Mouse (Mus musculus) fat pad, adult 2 months (tissue): Measurements from ENCODE around the gene Gpr180.
"Not testable (repeated sequence)": the region's sequence is repeated elsewhere in the genome, so short reads cannot be mapped to it uniquely, and the experiment has no call there.

ENCODE experiments used
- DNase-seq: peaks from one replicate; pipeline ENCODE4 v3.0.0-alpha.2; 2011; ENCODE audit warnings: low read depth, low spot score; ENCODE audit errors: extremely low read depth

Gpr180 gene

GRCm38 (mm10) chr14:118136744-118137452, at the start of gene Gpr180:
Gpr180 (plus strand) TSS chr14:118137158.
- DNase-seq: peak; percentile 28

- DNase-seq: no peak
These were observed 48.3 kb upstream of the Gpr180 start for GRCm38 (mm10) chr14:118088437-118089207.

GRCm38 (mm10) chr14:118089215-118089805, 47.6 kb upstream of the Gpr180 start:
- no peak for DNase-seq

GRCm38 (mm10) chr14:118089806-118090392, 47.1 kb upstream of the Gpr180 start:
- DNase-seq: no peak

- no peak for DNase-seq
These were observed 38.7 kb upstream of the Gpr180 start for GRCm38 (mm10) chr14:118098265-118098664.

GRCm38 (mm10) chr14:118101227-118101990, 35.5 kb upstream of the Gpr180 start:
- no peak for DNase-seq

GRCm38 (mm10) chr14:118107479-118107878, 29.5 kb upstream of the Gpr180 start:
- not testable (repeated sequence) for DNase-seq

GRCm38 (mm10) chr14:118113116-118113515, 23.8 kb upstream of the Gpr180 start:
- no peak for DNase-seq

- no peak for DNase-seq
These were observed 12.8 kb upstream of the Gpr180 start for GRCm38 (mm10) chr14:118124129-118124528.

GRCm38 (mm10) chr14:118124771-118125170, 12.2 kb upstream of the Gpr180 start:
- DNase-seq: no peak

GRCm38 (mm10) chr14:118126301-118126700, 10.7 kb upstream of the Gpr180 start:
- DNase-seq: no peak

GRCm38 (mm10) chr14:118131472-118131871, 5.5 kb upstream of the Gpr180 start:
- no peak for DNase-seq

GRCm38 (mm10) chr14:118131931-118132641, 4.9 kb upstream of the Gpr180 start:
- DNase-seq: no peak

- DNase-seq: peak; percentile 68
These were observed 4.3 kb upstream of the Gpr180 start, which contains the start of gene Tgds for GRCm38 (mm10) chr14:118132642-118132977. Tgds (minus strand) TSS chr14:118132755.

- peak; percentile 68 for DNase-seq
These were observed 529 bp downstream of the Gpr180 start for GRCm38 (mm10) chr14:118137487-118137886.

GRCm38 (mm10) chr14:118142283-118142682, 5.3 kb downstream of the Gpr180 start:
- DNase-seq: peak; percentile 70

- no peak for DNase-seq
These were observed 11.1 kb downstream of the Gpr180 start for GRCm38 (mm10) chr14:118148046-118148445.

- DNase-seq: no peak
These were observed 11.6 kb downstream of the Gpr180 start for GRCm38 (mm10) chr14:118148554-118148953.

- DNase-seq: no peak
These were observed 13.9 kb downstream of the Gpr180 start for GRCm38 (mm10) chr14:118150656-118151551.
